Mouse (Mus musculus) heart, postnatal 10 days (tissue): ENCODE results near the gene St5. TPM values are rescaled to one million over a fixed set of nuclear protein-coding genes. Genes with fewer than 3 reads are reported as not detected.
A peak's percentile ranks its signal among the peaks of the same experiment; 100 is the strongest.

Source experiments
- DNase-seq, 2 experiments: peaks; one replicate each; pipeline ENCODE4 v3.0.0; 2021
- intact Hi-C: fragments of 180-260 bp; cut with DNase I; formaldehyde crosslinking; loops from one replicate; pipeline ENCODE4 v1.15.1; 2025
- total RNA-seq, 2 experiments: library from RNA; stranded (reverse); gene quantifications; 2 replicates each; pipeline ENCODE4 v1.2.3; 2021

Gene St5
- total RNA-seq, 2 experiments from 2014 or later = 52.6 to 58.4 TPM

DNA sequence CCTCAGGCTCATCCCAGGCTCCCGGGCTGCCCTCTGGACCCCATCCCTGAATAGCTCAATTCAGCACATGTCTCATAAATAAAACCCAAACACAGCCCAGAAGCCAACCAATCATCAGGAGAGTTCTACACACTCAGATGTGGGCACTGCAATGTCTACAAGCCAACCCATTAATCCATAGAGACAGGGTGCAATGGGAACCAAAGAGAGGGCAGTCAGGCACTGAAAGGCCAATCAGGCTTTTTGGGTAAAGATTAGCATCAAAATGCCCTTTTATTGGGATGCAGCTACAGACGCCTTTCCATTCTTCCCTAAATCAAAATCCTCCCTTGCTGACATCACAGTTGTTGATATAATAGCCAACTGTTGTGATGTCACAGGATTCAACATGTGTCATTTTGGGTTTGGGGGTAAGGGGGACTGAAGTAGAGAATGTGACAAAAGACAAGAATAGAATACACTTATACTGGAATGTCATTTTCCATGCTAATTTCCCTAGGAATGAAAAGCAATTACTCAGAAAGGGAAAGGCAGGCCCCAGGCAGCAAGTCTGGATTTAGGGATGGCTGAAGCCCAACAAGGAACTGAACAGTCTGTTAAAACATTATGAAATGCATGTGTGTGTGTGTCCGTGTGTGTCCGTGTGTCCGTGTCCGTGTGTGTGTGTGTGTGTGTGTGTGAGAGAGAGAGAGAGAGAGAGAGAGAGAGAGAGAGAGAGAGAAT is 123.7 kb downstream of the St5 start:
- DNase-seq = no peak
- intact Hi-C loops = loop anchor here (5.0 kb wide), 1 partner anchor 33 kb away; no protein-coding TSS in a partner anchor

- intact Hi-C loops = loop anchor here (5.0 kb wide), 1 partner anchor 33 kb away; no protein-coding TSS in a partner anchor
- DNase-seq = no peak
Measured at GRCm38 (mm10) chr7:109578880-109579584, 124.4 kb downstream of the St5 start.

GRCm38 (mm10) chr7:109576321-109577314 is 126.8 kb downstream of the St5 start:
- DNase-seq = peak; percentile 71
- intact Hi-C loops = loop anchor here (5.0 kb wide), 1 partner anchor 36 kb away; no protein-coding TSS in a partner anchor

GRCm38 (mm10) chr7:109574166-109574565 is 129.2 kb downstream of the St5 start:
- intact Hi-C loops = no loop called here
- DNase-seq = peak; percentile 54 to 59

DNA sequence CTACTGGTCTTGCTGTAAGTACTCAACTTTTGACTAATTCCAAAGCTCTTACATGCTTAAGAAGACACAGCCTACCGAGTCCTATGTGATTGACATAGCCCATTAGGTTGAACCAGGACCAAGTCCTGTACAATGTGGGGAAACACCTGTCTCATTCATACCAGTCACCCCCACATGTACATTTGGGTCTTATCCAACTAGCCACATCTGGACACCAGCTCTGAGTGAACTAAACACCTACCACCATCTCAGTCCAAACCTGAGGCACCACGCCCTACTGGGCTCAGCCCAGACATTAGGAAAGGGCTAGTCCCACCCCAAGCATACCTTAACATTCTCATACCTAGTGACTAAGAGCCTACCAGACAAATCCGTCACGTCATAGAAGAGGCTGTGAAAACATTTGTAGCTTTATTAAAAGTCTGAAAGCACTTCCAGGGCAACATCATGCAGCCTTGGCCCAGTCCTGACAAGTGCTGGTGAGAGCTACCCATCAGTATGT is 135.0 kb downstream of the St5 start:
- no peak for DNase-seq
- intact Hi-C loops = no loop called here

GRCm38 (mm10) chr7:109566841-109567768 is 136.3 kb downstream of the St5 start:
- DNase-seq = no peak

GRCm38 (mm10) chr7:109566327-109566726 is 137.1 kb downstream of the St5 start:
- no peak for DNase-seq
- intact Hi-C loops = no loop called here

More at GRCm38 (mm10) chr7:109566841-109567768, 136.3 kb downstream of the St5 start:
- intact Hi-C loops = no loop called here

GRCm38 (mm10) chr7:109563775-109564362 is 139.5 kb downstream of the St5 start:
- DNase-seq = no peak
- intact Hi-C loops = no loop called here

DNA sequence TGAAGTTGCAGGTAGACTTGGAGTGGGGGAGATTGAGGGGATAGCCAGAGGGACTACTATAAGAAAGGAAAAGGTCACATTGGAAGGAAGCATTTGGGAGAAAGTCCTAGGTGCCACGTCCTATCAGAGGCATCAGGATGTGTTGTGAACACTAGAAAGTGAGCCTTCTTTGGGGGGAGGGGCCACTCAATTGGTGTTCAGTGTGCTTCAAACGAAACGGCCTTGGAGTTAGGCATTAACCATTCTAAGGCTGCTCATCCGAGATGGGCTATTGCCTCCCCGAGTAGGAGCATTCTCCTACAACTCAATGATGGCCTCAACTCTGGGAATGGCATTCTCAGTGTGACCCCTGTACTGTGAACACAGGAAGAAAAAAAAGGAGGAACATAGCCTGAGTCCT is 140.7 kb downstream of the St5 start:
- intact Hi-C loops = no loop called here

DNA sequence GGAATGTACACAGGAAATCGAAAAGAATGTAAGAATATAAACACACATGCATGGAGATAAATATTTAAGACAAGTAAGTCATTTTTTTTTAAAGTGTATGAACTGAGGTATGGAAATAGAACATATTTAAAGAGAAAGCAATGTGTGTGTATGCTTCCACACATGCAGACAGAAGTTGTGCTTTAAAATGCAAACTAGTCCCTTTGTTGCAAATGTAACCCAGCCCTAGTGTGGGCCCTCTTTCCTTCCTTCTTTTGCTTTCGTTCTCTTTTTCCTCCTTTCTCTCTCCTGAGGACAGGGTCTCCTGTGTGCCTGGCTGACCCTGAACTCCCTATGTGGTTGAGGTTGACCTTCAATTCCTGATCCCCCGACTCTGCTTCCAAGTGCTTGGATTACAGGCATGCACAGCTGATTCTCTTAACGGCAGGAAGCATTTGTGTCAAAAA is 141.2 kb downstream of the St5 start:
- intact Hi-C loops = no loop called here
- DNase-seq = no peak

More for the DNA sequence above, 140.7 kb downstream of the St5 start:
- no peak for DNase-seq

DNA sequence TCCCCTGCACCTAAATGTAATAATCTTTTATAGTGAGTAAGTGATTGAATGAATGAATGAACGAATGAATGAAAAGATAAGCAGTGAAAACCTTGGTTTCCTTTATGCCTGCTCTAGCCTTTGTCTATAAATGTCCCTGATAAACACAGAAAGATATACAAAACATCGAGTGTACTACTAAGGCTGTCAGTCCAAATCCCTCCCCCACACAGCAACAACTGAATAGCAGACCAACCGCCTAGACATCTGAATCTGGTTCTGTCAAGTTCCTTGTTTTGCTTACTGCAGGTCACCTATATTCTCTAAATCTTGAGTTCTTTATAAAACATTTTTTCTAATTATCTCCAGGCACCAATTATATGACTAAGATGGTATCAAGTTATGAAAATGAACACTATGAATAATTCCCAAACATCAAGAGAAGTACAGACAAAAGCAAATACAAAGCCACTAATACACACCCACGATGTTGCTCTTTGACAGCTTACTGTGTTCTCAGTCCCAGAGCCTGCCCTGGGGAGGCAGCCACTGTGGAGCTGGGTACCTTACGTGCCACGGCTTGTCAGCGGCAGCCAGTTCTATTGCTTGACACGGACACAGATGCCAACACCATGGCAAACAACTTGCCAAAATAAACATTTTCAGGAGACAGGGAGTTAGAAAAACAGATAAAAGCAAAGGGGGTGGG is 141.8 kb downstream of the St5 start:
- intact Hi-C loops = no loop called here
- peak; percentile 38 to 52 for DNase-seq

GRCm38 (mm10) chr7:109559536-109559935 is 143.9 kb downstream of the St5 start:
- intact Hi-C loops = no loop called here
- DNase-seq = peak; percentile 88 to 89

- no peak for DNase-seq
- intact Hi-C loops = no loop called here
Measured at GRCm38 (mm10) chr7:109546726-109547125, 156.7 kb downstream of the St5 start.

DNA sequence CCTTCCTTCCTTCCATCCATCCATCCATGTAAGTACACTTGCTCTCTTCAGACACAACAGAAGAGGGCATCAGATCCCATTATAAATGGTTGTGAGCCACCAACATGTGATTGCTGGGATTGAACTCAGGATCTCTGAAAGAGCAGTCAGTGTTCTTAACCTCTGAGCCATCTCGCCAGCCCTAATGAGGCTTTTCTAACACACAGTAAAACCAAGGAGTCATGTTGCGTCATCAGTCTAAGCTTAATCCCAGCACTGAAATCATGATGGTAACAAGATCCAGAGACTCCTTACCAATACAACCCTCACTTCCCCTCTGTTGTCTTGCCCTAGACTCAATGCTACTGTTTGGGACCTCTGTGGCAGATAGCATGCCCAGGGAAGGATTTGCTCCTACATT is 157.2 kb downstream of the St5 start:
- intact Hi-C loops = no loop called here
- no peak for DNase-seq

GRCm38 (mm10) chr7:109545255-109545993 is 158.0 kb downstream of the St5 start:
- DNase-seq = peak; percentile 46 to 52
- intact Hi-C loops = no loop called here

DNA sequence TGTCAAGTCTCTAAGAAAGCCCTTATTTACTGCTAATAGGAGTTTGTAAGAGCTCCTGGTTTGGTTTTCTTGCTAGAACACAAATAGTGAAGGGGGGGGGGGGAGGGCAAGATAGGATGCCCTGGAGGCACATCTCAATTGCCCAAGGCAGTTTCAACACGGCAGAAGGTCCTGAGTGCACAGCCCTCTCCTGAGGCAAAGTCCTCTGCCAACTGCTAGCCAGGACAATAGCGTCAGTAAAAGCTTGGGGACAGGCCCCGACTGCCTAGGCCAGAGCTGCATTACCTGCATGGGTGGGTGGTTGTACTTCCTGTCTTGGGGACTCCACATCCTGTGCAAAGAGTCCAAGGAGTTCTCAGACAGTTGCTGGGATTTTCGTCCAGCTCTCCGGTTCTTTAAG is 158.6 kb downstream of the St5 start:
- DNase-seq = no peak
- intact Hi-C loops = no loop called here

DNA sequence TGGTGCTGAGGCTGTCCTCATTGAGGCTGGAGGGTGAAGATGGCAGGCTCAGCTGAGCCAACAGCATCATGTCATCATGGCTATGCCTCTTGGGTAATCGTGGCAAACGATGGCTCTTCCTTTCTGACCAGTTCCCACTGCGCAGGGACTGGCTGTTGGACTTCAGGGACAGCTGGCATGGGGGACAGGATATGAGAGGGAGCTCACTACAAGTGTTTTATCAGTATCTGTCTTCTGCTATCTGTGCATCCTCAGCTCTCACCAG is 161.1 kb downstream of the St5 start:
- intact Hi-C loops = no loop called here
- no peak for DNase-seq
